ENCODE assay signal across 21 mouse cellular contexts in genomic region chr12:112745716-112746115, GRCm38 (mm10). TPM values are rescaled to one million over a fixed set of nuclear protein-coding genes. Genes with fewer than 3 reads are reported as not detected.
DNase-seq lines count a peak whose midpoint lies in the region; ATAC-seq lines count a peak whose summit lies in the region.
"Had no signal": no experiment of that assay in that cellular context is flagged by ENCODE, and none has a peak within 500 bp of the region (broad histone marks: within the 10 kb centered on the region; RNA-seq: fewer than 3 reads in every experiment).

No protein-coding gene starts in this region.

- no peak overlapping the region for H3K4me2 ChIP-seq in kidney, embryonic 16.5 days (replicated peaks; ENCODE audit: low read depth, low read length)
- H3K4me2 ChIP-seq: hindbrain, embryonic 15.5 days; limb, embryonic 13.5 days; midbrain, embryonic 15.5 days had no signal

- no peak for ATAC-seq in cerebellum, adult (ENCODE audit: insufficient number of reproducible peaks, low FRiP score, low TSS enrichment)
- ATAC-seq in kidney, embryonic 16.5 days (ENCODE audit: low FRiP score, low TSS enrichment): no peak
- ATAC-seq: intestine, embryonic 16.5 days had no signal

- H3K9ac ChIP-seq in kidney, embryonic 16.5 days (replicated peaks; ENCODE audit: low read length): no peak overlapping the region
- H3K9ac ChIP-seq: hindbrain, embryonic 15.5 days; limb, embryonic 13.5 days; liver, embryonic 14.5 days; midbrain, embryonic 15.5 days had no signal

- H3K27me3 ChIP-seq in kidney, embryonic 16.5 days (ENCODE audit: insufficient read depth, low read length): no peaks in the 10 kb centered on the region
- H3K27me3 ChIP-seq: CH12.LX; hindbrain, embryonic 15.5 days; limb, embryonic 13.5 days; midbrain, embryonic 15.5 days had no signal

- peaks cover 8% of the 10 kb centered on the region for H3K4me1 ChIP-seq in kidney, embryonic 16.5 days (ENCODE audit: insufficient read depth, low read length)

- H3K4me3 ChIP-seq in kidney, embryonic 16.5 days (ENCODE audit: low read length): no peak overlapping the region
- H3K4me3 ChIP-seq: heart, adult 2 months; hindbrain, embryonic 15.5 days; limb, embryonic 13.5 days; midbrain, embryonic 15.5 days had no signal

- peak; percentile 53 for DNase-seq in cerebellum, adult 11-12 months
- peak; percentile 4 for DNase-seq in gastrocnemius, postnatal 10 days
- no peak for DNase-seq in gastrocnemius, postnatal 25 days
- DNase-seq in kidney, postnatal 10 days: peak; percentile 16
- DNase-seq in thymus, postnatal 4 days: peak; percentile 45
- DNase-seq in thymus, postnatal 25 days: no peak
- DNase-seq: adrenal gland, adult 2 months; heart, adult 2 months; heart, postnatal 10 days; kidney, postnatal 14 days; layer of hippocampus, adult 9-11 months; right cerebral cortex, adult 18-20 months; spleen, adult 18-20 months had no signal

- no peaks in the 10 kb centered on the region for H3K9me3 ChIP-seq in kidney, embryonic 16.5 days (ENCODE audit: low read length)
- H3K9me3 ChIP-seq: hindbrain, embryonic 15.5 days; limb, embryonic 13.5 days; midbrain, embryonic 15.5 days had no signal

- 76% methylated on average over 10 of the region's 10 CpGs for WGBS in kidney, embryonic 16.5 days

- H3K36me3 ChIP-seq in kidney, embryonic 16.5 days (ENCODE audit: insufficient read depth, low read length): peaks cover 8% of the 10 kb centered on the region; the same call in 1 of the 2 replicates

- no peak overlapping the region for H3K27ac ChIP-seq in kidney, embryonic 16.5 days (ENCODE audit: low read length)
- H3K27ac ChIP-seq: heart, adult 2 months; limb, embryonic 13.5 days; liver, embryonic 14.5 days had no signal

RNA-seq across cellular contexts. Expression of gene Pld4, which starts 14.7 kb away (rescaled TPM):
- total RNA-seq in gastrocnemius, postnatal 10 days (2021): 1 to 10 TPM; 7.3 to 9.1 TPM
- total RNA-seq in gastrocnemius, postnatal 25 days (2021): 1 to 10 TPM; 3.5 to 3.9 TPM
- polyA plus RNA-seq in kidney, embryonic 16.5 days (2015; fragmentation: Nextera tagmentation; extraction: Ambion mirVana): 7.3 and 7.4 TPM in 2 replicates

RNA-seq across cellular contexts. Expression of gene Cep170b, which starts 25.5 kb away (rescaled TPM):
- 10 to 100 TPM; 11.2 to 12.6 TPM for total RNA-seq in gastrocnemius, postnatal 10 days (2021)
- total RNA-seq in gastrocnemius, postnatal 25 days (2021): 1 to 10 TPM; 8.8 to 9.1 TPM
- 15.7 and 17.5 TPM in 2 replicates for polyA plus RNA-seq in kidney, embryonic 16.5 days (2015; fragmentation: Nextera tagmentation; extraction: Ambion mirVana)

RNA-seq across cellular contexts. Expression of gene Ahnak2, which starts 56.7 kb away (rescaled TPM):
- total RNA-seq in gastrocnemius, postnatal 10 days (2021): 10 to 100 TPM; 12.2 to 18.6 TPM
- 10 to 100 TPM in 1 of 2 experiments, 1 to 10 TPM in 1; 4.9 to 11.8 TPM for total RNA-seq in gastrocnemius, postnatal 25 days (2021)
- polyA plus RNA-seq in kidney, embryonic 16.5 days (2015; fragmentation: Nextera tagmentation; extraction: Ambion mirVana): 0.91 and 1.2 TPM in 2 replicates

Comparison
In these comparisons a context has a peak if more than half of its experiments do, and no peak if none do; other contexts are left out.
1. DNase-seq: peak in cerebellum, adult 11-12 months (single experiment), gastrocnemius, postnatal 10 days (single experiment), kidney, postnatal 10 days (single experiment) and thymus, postnatal 4 days (single experiment); none in gastrocnemius, postnatal 25 days (single experiment) and thymus, postnatal 25 days (single experiment).